Mouse (Mus musculus) myocyte (in vitro differentiated cells): ENCODE measurements around the gene Snw1. TPM values are rescaled to one million over a fixed set of nuclear protein-coding genes. Genes with fewer than 3 reads are reported as not detected.

ENCODE experiments used
- H3K27me3 ChIP-seq: one replicate; pipeline ENCODE4 v1.6.1; 2011; ENCODE audit not compliant: control insufficient read depth, insufficient read depth, insufficient read length
- H3K36me3 ChIP-seq: one replicate; pipeline ENCODE4 v1.6.1; 2011; ENCODE audit not compliant: control insufficient read depth, insufficient read depth
- H3K4me2 ChIP-seq: one replicate; pipeline ENCODE4 v1.6.1; 2011; ENCODE audit warnings: low read depth, control low read depth
- H3K4me3 ChIP-seq: one replicate; pipeline ENCODE4 v1.5.1; 2011; ENCODE audit warnings: mild to moderate bottlenecking, control low read depth, moderate library complexity
- H3K79me2 ChIP-seq: one replicate; pipeline ENCODE4 v1.6.1; 2011; ENCODE audit not compliant: control insufficient read depth, insufficient read depth
- H3ac ChIP-seq: one replicate; pipeline ENCODE4 v1.6.1; 2011; ENCODE audit not compliant: control insufficient read depth, insufficient read length
- CEBPB ChIP-seq: IDR thresholded peaks from 2 replicates; pipeline ENCODE4 v1.6.1; 2011; ENCODE audit warnings: mild to moderate bottlenecking, moderate library complexity; ENCODE audit not compliant: poor library complexity, insufficient read depth, severe bottlenecking
- E2F4 ChIP-seq: IDR thresholded peaks from one replicate; pipeline ENCODE4 v1.6.1; 2011; ENCODE audit warnings: mild to moderate bottlenecking, control low read depth, moderate library complexity; ENCODE audit not compliant: insufficient read depth
- MAX ChIP-seq: IDR thresholded peaks from one replicate; pipeline ENCODE4 v1.6.1; 2011; ENCODE audit warnings: low read depth, mild to moderate bottlenecking, control low read depth
- MYOD1 ChIP-seq, 3 experiments: IDR thresholded peaks; one replicate each; pipeline ENCODE4 v1.6.1; 2011; ENCODE audit warnings: control low read depth in 2 of 3, low read depth in 2 of 3, mild to moderate bottlenecking in 2 of 3, moderate library complexity in 1 of 3; ENCODE audit not compliant: insufficient read length in 2 of 3, control insufficient read depth in 1 of 3
- MYOG ChIP-seq, 3 experiments: IDR thresholded peaks; one replicate each; pipeline ENCODE4 v1.6.1; 2011; ENCODE audit warnings: control low read depth in 2 of 3, low read depth in 2 of 3, mild to moderate bottlenecking in 2 of 3; ENCODE audit not compliant: insufficient read length in 2 of 3, control insufficient read depth in 1 of 3, insufficient read depth in 1 of 3
- POLR2A ChIP-seq: IDR thresholded peaks from one replicate; pipeline ENCODE4 v1.6.1; 2011; ENCODE audit warnings: low read depth, mild to moderate bottlenecking, control low read depth, moderate library complexity; ENCODE audit not compliant: insufficient read length
- POLR2AphosphoS2 ChIP-seq: IDR thresholded peaks from one replicate; pipeline ENCODE4 v1.6.1; 2011; ENCODE audit warnings: low read depth, control low read depth; ENCODE audit not compliant: insufficient read length
- REST ChIP-seq: IDR thresholded peaks from one replicate; pipeline ENCODE4 v1.6.1; 2011; ENCODE audit warnings: mild to moderate bottlenecking, control low read depth, moderate library complexity; ENCODE audit not compliant: insufficient read depth, insufficient read length
- SRF ChIP-seq: IDR thresholded peaks from one replicate; pipeline ENCODE4 v1.6.1; 2011; ENCODE audit warnings: low read depth; ENCODE audit not compliant: control insufficient read depth, insufficient read length
- TCF12 ChIP-seq: IDR thresholded peaks from one replicate; pipeline ENCODE4 v1.6.1; 2011; ENCODE audit warnings: mild to moderate bottlenecking, control low read depth; ENCODE audit not compliant: poor library complexity, insufficient read depth, severe bottlenecking
- TCF3 ChIP-seq: IDR thresholded peaks from one replicate; pipeline ENCODE4 v1.6.1; 2011; ENCODE audit warnings: low read depth, control low read depth; ENCODE audit not compliant: insufficient read length
- USF1 ChIP-seq: IDR thresholded peaks from one replicate; pipeline ENCODE4 v1.6.1; 2011; ENCODE audit warnings: low read depth, mild to moderate bottlenecking, control low read depth, moderate library complexity
- polyA plus RNA-seq: library from polyadenylated mRNA; unstranded; fragments of >200 nt; fragmentation: generic; extraction: Trizol; gene quantifications from one replicate; pipeline ENCODE4 v1.2.1, GENCODE M21; 2012; ENCODE audit warnings: missing spikeins

Snw1 gene
- polyA plus RNA-seq, 1 experiment = 48.2 TPM

GRCm38 (mm10) chr12:87416690-87417089 is 55.4 kb downstream of the Snw1 start:
- Histone ChIP-seq H3K27me3 (no peaks in the 10 kb centered on the region), H3ac (no peak overlapping the region), H3K4me2 (no peak overlapping the region), H3K36me3 (no peaks in the 10 kb centered on the region), H3K79me2 (no peaks in the 10 kb centered on the region), H3K4me3 (no peak overlapping the region)
- TF ChIP-seq MYOG (IDR thresholded peaks at IDR 0.05; ENCODE audit: control insufficient read depth in 1 of 3, insufficient read depth in 1 of 3, insufficient read length in 2 of 3, low read depth in 2 of 3) = no peak
- no peak for TF ChIP-seq POLR2AphosphoS2
- TF ChIP-seq TCF3 = no peak
- no peak for TF ChIP-seq E2F4
- no peak for TF ChIP-seq TCF12
- no peak for TF ChIP-seq SRF
- TF ChIP-seq USF1 = no peak
- no peak for TF ChIP-seq REST
- TF ChIP-seq CEBPB = no peak
- TF ChIP-seq MYOD1 (IDR thresholded peaks at IDR 0.05; ENCODE audit: control insufficient read depth in 1 of 3, insufficient read length in 2 of 3, low read depth in 2 of 3) = no peak
- no peak for TF ChIP-seq POLR2A

- H3ac ChIP-seq = no peak overlapping the region
- no peaks in the 10 kb centered on the region for H3K36me3 ChIP-seq
- H3K79me2 ChIP-seq = no peaks in the 10 kb centered on the region
- H3K4me3 ChIP-seq = no peak overlapping the region
- no peaks in the 10 kb centered on the region for H3K27me3 ChIP-seq
- H3K4me2 ChIP-seq = no peak overlapping the region
- TF ChIP-seq REST = no peak
These were observed 56.7 kb downstream of the Snw1 start for GRCm38 (mm10) chr12:87415358-87415757.

GRCm38 (mm10) chr12:87413179-87413790 is 58.8 kb downstream of the Snw1 start:
- Histone ChIP-seq H3K79me2 (no peaks in the 10 kb centered on the region), H3K27me3 (no peaks in the 10 kb centered on the region), H3K36me3 (no peaks in the 10 kb centered on the region), H3ac (no peak overlapping the region), H3K4me3 (no peak overlapping the region), H3K4me2 (no peak overlapping the region)
- TF ChIP-seq CEBPB (no peak), MYOD1 (IDR thresholded peaks at IDR 0.05; ENCODE audit: control insufficient read depth in 1 of 3, insufficient read length in 2 of 3, low read depth in 2 of 3) (no peak), USF1 (no peak), POLR2AphosphoS2 (no peak), MAX (no peak), E2F4 (no peak), MYOG (IDR thresholded peaks at IDR 0.05; ENCODE audit: control insufficient read depth in 1 of 3, insufficient read depth in 1 of 3, insufficient read length in 2 of 3, low read depth in 2 of 3) (no peak)

GRCm38 (mm10) chr12:87410999-87411398 is 61.1 kb downstream of the Snw1 start:
- no peak overlapping the region for H3K4me2 ChIP-seq
- no peaks in the 10 kb centered on the region for H3K79me2 ChIP-seq
- no peaks in the 10 kb centered on the region for H3K27me3 ChIP-seq
- H3K4me3 ChIP-seq = no peak overlapping the region
- no peak overlapping the region for H3ac ChIP-seq
- no peaks in the 10 kb centered on the region for H3K36me3 ChIP-seq
- TF ChIP-seq MYOG (IDR thresholded peaks at IDR 0.05; ENCODE audit: control insufficient read depth in 1 of 3, insufficient read depth in 1 of 3, insufficient read length in 2 of 3, low read depth in 2 of 3) (no peak), TCF3 (no peak), E2F4 (no peak), POLR2AphosphoS2 (no peak), MAX (no peak), USF1 (no peak), SRF (no peak), CEBPB (no peak), TCF12 (no peak), REST (no peak)

- TF ChIP-seq MYOD1 (IDR thresholded peaks at IDR 0.05; ENCODE audit: control insufficient read depth in 1 of 3, insufficient read length in 2 of 3, low read depth in 2 of 3) (no peak), MAX (no peak), POLR2A (no peak), SRF (no peak), TCF3 (no peak), MYOG (IDR thresholded peaks at IDR 0.05; ENCODE audit: control insufficient read depth in 1 of 3, insufficient read depth in 1 of 3, insufficient read length in 2 of 3, low read depth in 2 of 3) (no peak), E2F4 (no peak), REST (no peak), POLR2AphosphoS2 (no peak), TCF12 (no peak), USF1 (no peak)
- Histone ChIP-seq H3K4me3 (no peak overlapping the region), H3K4me2 (no peak overlapping the region), H3K36me3 (no peaks in the 10 kb centered on the region), H3ac (no peak overlapping the region), H3K79me2 (no peaks in the 10 kb centered on the region), H3K27me3 (no peaks in the 10 kb centered on the region)
These were observed 63.0 kb downstream of the Snw1 start for GRCm38 (mm10) chr12:87409123-87409522.
